Mouse (Mus musculus): ENCODE measurements around the gene Coq8a.

GRCm38 (mm10) chr1:180194048-180194447, 5.4 kb downstream of the Coq8a start:
- TF ChIP-seq CTCF (IDR thresholded peaks at IDR 0.05; ENCODE audit: borderline replicate concordance, insufficient read depth, low read depth, low read length) = no peak
- no peak for TF ChIP-seq POLR2A (IDR thresholded peaks at IDR 0.05; ENCODE audit: borderline replicate concordance, insufficient read depth, low read length)
